Mouse (Mus musculus) midbrain, embryonic 15.5 days (tissue): Measurements from ENCODE around the gene Fmo4. TPM values are rescaled to one million over a fixed set of nuclear protein-coding genes. Genes with fewer than 3 reads are reported as not detected.

Experiments used
- ATAC-seq: fragments of 200-750 bp; cut with Nextera tagmentation; replicated peaks from 2 replicates; pipeline ENCODE4 v1.8.0; 2017; ENCODE audit warnings: moderate TSS enrichment
- H3K27ac ChIP-seq: fragments of 300-500 bp; sonication (generic); 2 replicates; pipeline ENCODE4 v1.5.1; 2015; ENCODE audit warnings: mild to moderate bottlenecking, inconsistent platforms
- H3K27me3 ChIP-seq: fragments of 300-500 bp; sonication (generic); replicated peaks from 2 replicates; pipeline ENCODE4 v1.6.1; 2015; ENCODE audit warnings: inconsistent platforms
- H3K36me3 ChIP-seq: fragments of 300-500 bp; sonication (generic); replicated peaks from 2 replicates; pipeline ENCODE4 v1.6.1; 2015; ENCODE audit warnings: inconsistent platforms
- H3K4me1 ChIP-seq: fragments of 300-500 bp; sonication (generic); 2 replicates; pipeline ENCODE4 v1.6.1; 2015; ENCODE audit warnings: inconsistent platforms
- H3K4me2 ChIP-seq: fragments of 300-500 bp; sonication (generic); 2 replicates; pipeline ENCODE4 v1.6.1; 2015; ENCODE audit warnings: inconsistent platforms, mild to moderate bottlenecking, moderate library complexity
- H3K4me3 ChIP-seq: fragments of 300-500 bp; sonication (generic); 2 replicates; pipeline ENCODE4 v1.5.1; 2015; ENCODE audit warnings: mild to moderate bottlenecking, inconsistent platforms
- H3K9ac ChIP-seq: fragments of 300-500 bp; sonication (generic); 2 replicates; pipeline ENCODE4 v1.6.1; 2015; ENCODE audit warnings: mild to moderate bottlenecking, inconsistent platforms
- H3K9me3 ChIP-seq: fragments of 300-500 bp; sonication (generic); 2 replicates; pipeline ENCODE4 v1.6.1; 2016; ENCODE audit warnings: inconsistent platforms
- WGBS: fragments of 180-500 bp; shearing (Covaris S2); methylation state at CpG from one replicate; pipeline ENCODE4 v1.1.7; 2015; ENCODE audit warnings: mixed read lengths; 5-methylcytosine and 5-hydroxymethylcytosine counted together
- polyA plus RNA-seq: library from polyadenylated mRNA; unstranded; fragments of >200 nt; fragmentation: Nextera tagmentation; extraction: Ambion mirVana; gene quantifications from 2 replicates; pipeline ENCODE4 v1.2.1, GENCODE M21; 2015

Gene Fmo4
- 0.19 and 0.27 TPM in 2 replicates for polyA plus RNA-seq

- ATAC-seq = no peak
- no peaks in the 10 kb centered on the region for H3K27me3 ChIP-seq
Observed at GRCm38 (mm10) chr1:162813836-162814156, at the start of gene Fmo4. Gene Fmo4 (minus strand): TSS chr1:162813972.

GRCm38 (mm10) chr1:162862328-162862727, 48.6 kb upstream of the Fmo4 start:
- H3K36me3 ChIP-seq = no peaks in the 10 kb centered on the region
- no peaks in the 10 kb centered on the region for H3K27me3 ChIP-seq
- no peak overlapping the region for H3K9ac ChIP-seq
- ATAC-seq = no peak
- whole genome bisulfite sequencing = 31% methylated on average over 1 of the region's 1 CpGs
- H3K9me3 ChIP-seq = no peaks in the 10 kb centered on the region
- no peak overlapping the region for H3K4me3 ChIP-seq
- H3K4me1 ChIP-seq = 0 out of 2 replicates have a peak, but pooled peaks cover 3% of the 10 kb centered on the region
- no peak overlapping the region for H3K27ac ChIP-seq
- no peak overlapping the region for H3K4me2 ChIP-seq

More at GRCm38 (mm10) chr1:162813836-162814156, at the start of gene Fmo4:
- no peaks in the 10 kb centered on the region for H3K9me3 ChIP-seq
- H3K4me2 ChIP-seq = no peak within 1 kb of the TSS
- no peaks in the 10 kb centered on the region for H3K36me3 ChIP-seq
- H3K4me1 ChIP-seq = no peaks in the 10 kb centered on the region
- WGBS = 51% methylated on average over 8 of the region's 8 CpGs
- no peak within 1 kb of the TSS for H3K27ac ChIP-seq
- H3K9ac ChIP-seq = no peak within 1 kb of the TSS
- no peak within 1 kb of the TSS for H3K4me3 ChIP-seq

GRCm38 (mm10) chr1:162859996-162860605, 46.3 kb upstream of the Fmo4 start:
- Histone ChIP-seq H3K4me2 (no peak overlapping the region), H3K27me3 (no peaks in the 10 kb centered on the region), H3K9me3 (no peaks in the 10 kb centered on the region), H3K4me1 (0 out of 2 replicates have a peak, but pooled peaks cover 3% of the 10 kb centered on the region), H3K27ac (no peak overlapping the region), H3K36me3 (no peaks in the 10 kb centered on the region), H3K9ac (no peak overlapping the region), H3K4me3 (no peak overlapping the region)
- WGBS = 77% methylated on average over 9 of the region's 9 CpGs
- ATAC-seq = peak; percentile 19; the same call in 1 of the 2 replicates

GRCm38 (mm10) chr1:162859545-162859976, 45.8 kb upstream of the Fmo4 start:
- Histone ChIP-seq H3K36me3 (no peaks in the 10 kb centered on the region), H3K4me1 (0 out of 2 replicates have a peak, but pooled peaks cover 3% of the 10 kb centered on the region), H3K9ac (no peak overlapping the region), H3K4me3 (no peak overlapping the region), H3K9me3 (no peaks in the 10 kb centered on the region), H3K27me3 (no peaks in the 10 kb centered on the region), H3K27ac (peak overlapping the region; percentile 31; the same call in 1 of the 2 replicates), H3K4me2 (no peak overlapping the region)
- 29% methylated on average over 10 of the region's 10 CpGs for WGBS
- ATAC-seq = peak; percentile 59

- Histone ChIP-seq H3K4me1 (0 out of 2 replicates have a peak, but pooled peaks cover 3% of the 10 kb centered on the region), H3K9ac (no peak overlapping the region), H3K27me3 (no peaks in the 10 kb centered on the region), H3K27ac (peak overlapping the region; percentile 46), H3K4me3 (no peak overlapping the region), H3K36me3 (no peaks in the 10 kb centered on the region), H3K9me3 (no peaks in the 10 kb centered on the region), H3K4me2 (peak overlapping the region; percentile 37)
- 47% methylated on average over 12 of the region's 12 CpGs for WGBS
- ATAC-seq = peak; percentile 72
Observed at GRCm38 (mm10) chr1:162858748-162859130, 45.0 kb upstream of the Fmo4 start.

GRCm38 (mm10) chr1:162857766-162858747, 44.3 kb upstream of the Fmo4 start:
- H3K9ac ChIP-seq = no peak overlapping the region

GRCm38 (mm10) chr1:162853812-162854482, 40.2 kb upstream of the Fmo4 start:
- Histone ChIP-seq H3K9me3 (no peaks in the 10 kb centered on the region), H3K27me3 (no peaks in the 10 kb centered on the region), H3K9ac (no peak overlapping the region), H3K4me1 (no peaks in the 10 kb centered on the region), H3K4me2 (no peak overlapping the region), H3K36me3 (no peaks in the 10 kb centered on the region), H3K27ac (no peak overlapping the region), H3K4me3 (no peak overlapping the region)
- no peak for ATAC-seq
- WGBS = 72% methylated on average over 3 of the region's 3 CpGs

More at GRCm38 (mm10) chr1:162857766-162858747, 44.3 kb upstream of the Fmo4 start:
- Histone ChIP-seq H3K4me3 (no peak overlapping the region), H3K4me2 (peak overlapping the region; percentile 37), H3K27ac (peak overlapping the region; percentile 57), H3K4me1 (0 out of 2 replicates have a peak, but pooled peaks cover 3% of the 10 kb centered on the region), H3K27me3 (no peaks in the 10 kb centered on the region), H3K36me3 (no peaks in the 10 kb centered on the region), H3K9me3 (no peaks in the 10 kb centered on the region)
- ATAC-seq = peak; percentile 59
- 44% methylated on average over 18 of the region's 18 CpGs for WGBS

- 97% methylated on average over 6 of the region's 6 CpGs for WGBS
- ATAC-seq = no peak
Observed at GRCm38 (mm10) chr1:162847554-162847953, 33.8 kb upstream of the Fmo4 start.

GRCm38 (mm10) chr1:162840211-162840610, 26.4 kb upstream of the Fmo4 start:
- no peaks in the 10 kb centered on the region for H3K27me3 ChIP-seq
- ATAC-seq = no peak

More at GRCm38 (mm10) chr1:162847554-162847953, 33.8 kb upstream of the Fmo4 start:
- Histone ChIP-seq H3K27ac (no peak overlapping the region), H3K4me1 (no peaks in the 10 kb centered on the region), H3K9me3 (no peaks in the 10 kb centered on the region), H3K4me3 (no peak overlapping the region), H3K27me3 (no peaks in the 10 kb centered on the region), H3K36me3 (no peaks in the 10 kb centered on the region), H3K4me2 (no peak overlapping the region), H3K9ac (no peak overlapping the region)

GRCm38 (mm10) chr1:162838976-162839375, 25.2 kb upstream of the Fmo4 start:
- Histone ChIP-seq H3K27me3 (no peaks in the 10 kb centered on the region), H3K4me1 (no peaks in the 10 kb centered on the region), H3K4me2 (no peak overlapping the region), H3K27ac (no peak overlapping the region), H3K9me3 (no peaks in the 10 kb centered on the region), H3K36me3 (no peaks in the 10 kb centered on the region), H3K9ac (no peak overlapping the region), H3K4me3 (no peak overlapping the region)
- WGBS = 95% methylated on average over 6 of the region's 6 CpGs
- no peak for ATAC-seq

More at GRCm38 (mm10) chr1:162840211-162840610, 26.4 kb upstream of the Fmo4 start:
- H3K27ac ChIP-seq = no peak overlapping the region
- no peaks in the 10 kb centered on the region for H3K36me3 ChIP-seq
- no peaks in the 10 kb centered on the region for H3K4me1 ChIP-seq
- H3K4me3 ChIP-seq = no peak overlapping the region
- no peaks in the 10 kb centered on the region for H3K9me3 ChIP-seq
- WGBS = 96% methylated on average over 9 of the region's 9 CpGs
- H3K4me2 ChIP-seq = no peak overlapping the region
- H3K9ac ChIP-seq = no peak overlapping the region

GRCm38 (mm10) chr1:162834342-162834741, 20.6 kb upstream of the Fmo4 start:
- ATAC-seq = no peak
- Histone ChIP-seq H3K36me3 (no peaks in the 10 kb centered on the region), H3K27me3 (no peaks in the 10 kb centered on the region), H3K9ac (no peak overlapping the region), H3K4me1 (peaks cover 14% of the 10 kb centered on the region), H3K4me3 (no peak overlapping the region), H3K27ac (no peak overlapping the region), H3K4me2 (no peak overlapping the region), H3K9me3 (no peaks in the 10 kb centered on the region)
- 79% methylated on average over 5 of the region's 5 CpGs for WGBS

GRCm38 (mm10) chr1:162832574-162832953, 18.8 kb upstream of the Fmo4 start:
- Histone ChIP-seq H3K9me3 (no peaks in the 10 kb centered on the region), H3K4me2 (peak overlapping the region; percentile 41), H3K4me1 (peaks cover 14% of the 10 kb centered on the region), H3K9ac (no peak overlapping the region), H3K36me3 (no peaks in the 10 kb centered on the region), H3K27ac (peak overlapping the region; percentile 69), H3K27me3 (no peaks in the 10 kb centered on the region), H3K4me3 (peak overlapping the region; percentile 16)
- peak; percentile 80 for ATAC-seq
- 12% methylated on average over 5 of the region's 5 CpGs for WGBS
